Mouse (Mus musculus) left cerebral cortex, adult 11 months (tissue): ENCODE measurements around the gene Yars2.
"Not testable (repeated sequence)": the region's sequence is repeated elsewhere in the genome, so short reads cannot be mapped to it uniquely, and the experiment has no call there.

Experiments used
- DNase-seq: peaks from one replicate; pipeline ENCODE4 v3.0.0; 2022; ENCODE audit warnings: low spot score

The Yars2 gene

GRCm38 (mm10) chr16:16302369-16303137, at the start of gene Yars2:
Yars2 (plus strand) TSS chr16:16302965.
- peak; percentile 89 for DNase-seq

DNA sequence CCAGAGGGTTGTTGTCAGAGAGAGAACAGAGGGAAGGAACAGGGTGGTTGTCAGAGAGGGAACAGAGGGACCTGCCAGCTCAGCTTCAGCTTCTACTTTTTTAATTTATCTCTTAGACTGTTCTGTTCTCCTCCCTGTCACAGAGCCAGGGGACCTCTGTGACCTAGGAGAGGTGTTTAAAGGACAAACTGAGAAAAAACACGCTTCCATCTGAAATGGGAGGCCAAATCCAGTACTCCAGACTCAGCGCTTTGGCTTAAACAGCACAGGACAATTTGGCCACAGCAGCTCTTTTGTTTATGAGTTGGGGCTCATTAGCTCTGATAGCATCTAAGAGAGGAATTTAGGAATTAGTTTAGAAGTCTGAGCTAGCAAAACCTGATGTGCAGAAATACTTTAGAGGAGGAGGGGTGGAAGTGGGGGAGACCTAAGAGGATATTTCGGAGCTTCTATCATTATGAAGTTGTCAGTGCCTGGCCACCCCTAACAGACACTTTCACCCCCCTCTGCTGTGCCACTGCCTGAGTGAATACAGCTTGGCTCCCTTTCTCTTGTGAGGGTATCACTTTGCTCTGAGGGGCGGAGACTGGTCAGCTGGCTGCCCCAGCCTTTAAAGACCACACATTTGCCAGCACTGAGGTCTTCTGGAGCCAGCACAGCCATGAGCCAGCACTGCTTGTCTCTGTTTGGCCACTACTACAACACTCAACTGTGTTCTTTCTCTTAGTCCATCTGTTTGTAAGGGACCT, 49.3 kb upstream of the Yars2 start:
- no peak for DNase-seq

GRCm38 (mm10) chr16:16255217-16255616, 47.5 kb upstream of the Yars2 start:
- DNase-seq: no peak

DNA sequence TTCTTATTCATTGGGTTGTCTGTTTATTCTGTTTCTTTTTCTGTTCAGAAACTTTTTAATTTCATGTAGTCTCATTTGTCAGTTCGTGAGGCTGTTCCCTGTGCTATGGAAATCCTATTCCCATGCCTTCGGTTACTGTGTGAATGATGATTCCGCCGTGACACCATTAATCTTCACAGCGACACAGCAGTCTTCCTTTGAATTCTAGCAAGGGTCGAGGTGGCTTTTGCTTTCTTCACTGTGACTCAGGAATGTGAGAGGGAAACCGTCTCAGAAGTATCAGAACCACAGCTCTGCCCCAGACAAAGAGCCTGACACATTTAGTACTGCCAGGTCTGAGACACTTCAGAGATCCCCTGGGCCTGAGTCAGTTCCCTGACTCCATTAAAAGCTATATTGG, 46.9 kb upstream of the Yars2 start:
- DNase-seq: no peak

DNA sequence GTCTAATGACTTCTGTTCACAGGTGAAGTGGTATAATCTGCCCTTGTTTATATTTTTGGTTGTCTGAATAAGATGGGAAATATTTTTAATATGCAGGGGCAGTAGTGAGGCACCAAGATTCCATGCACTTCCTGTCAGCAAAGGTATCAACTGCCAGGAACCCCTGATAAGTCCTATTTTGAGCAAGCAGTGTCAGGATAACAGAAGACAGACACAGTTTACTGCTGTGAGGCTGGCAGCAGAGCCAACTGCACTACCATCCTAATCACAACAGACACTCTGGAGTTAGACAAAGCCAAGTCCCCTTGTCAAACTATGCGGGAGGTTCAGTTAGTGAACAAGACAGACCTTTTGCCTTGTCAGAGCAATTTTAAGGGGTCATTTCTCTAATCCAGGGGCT, 46.1 kb upstream of the Yars2 start:
- DNase-seq: no peak

DNA sequence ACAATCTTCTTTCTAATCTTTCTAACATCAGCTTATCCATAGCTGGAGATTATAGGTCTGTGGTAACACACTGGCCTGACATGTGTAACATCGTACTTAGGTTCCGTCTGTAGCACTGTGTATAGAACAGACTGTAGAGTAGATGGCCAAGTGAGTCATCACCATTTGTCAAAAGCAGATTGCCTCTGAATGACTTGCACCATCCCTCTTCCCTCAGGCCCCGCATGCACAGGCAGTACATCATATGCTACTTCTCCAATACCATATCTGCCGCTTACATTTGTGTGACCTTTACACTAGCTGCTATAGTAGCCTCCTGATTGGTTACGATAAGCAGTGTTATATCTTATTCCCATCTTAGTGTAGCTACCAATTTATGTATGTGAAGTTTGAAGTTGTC, 41.9 kb upstream of the Yars2 start:
- DNase-seq: no peak

- no peak for DNase-seq
Observed at GRCm38 (mm10) chr16:16261481-16261880, 41.3 kb upstream of the Yars2 start.

- no peak for DNase-seq
Observed at GRCm38 (mm10) chr16:16262436-16262835, 40.3 kb upstream of the Yars2 start.

- DNase-seq: no peak
Observed at GRCm38 (mm10) chr16:16272978-16273377, 29.8 kb upstream of the Yars2 start.

GRCm38 (mm10) chr16:16273752-16274151, 29.0 kb upstream of the Yars2 start:
- no peak for DNase-seq

DNA sequence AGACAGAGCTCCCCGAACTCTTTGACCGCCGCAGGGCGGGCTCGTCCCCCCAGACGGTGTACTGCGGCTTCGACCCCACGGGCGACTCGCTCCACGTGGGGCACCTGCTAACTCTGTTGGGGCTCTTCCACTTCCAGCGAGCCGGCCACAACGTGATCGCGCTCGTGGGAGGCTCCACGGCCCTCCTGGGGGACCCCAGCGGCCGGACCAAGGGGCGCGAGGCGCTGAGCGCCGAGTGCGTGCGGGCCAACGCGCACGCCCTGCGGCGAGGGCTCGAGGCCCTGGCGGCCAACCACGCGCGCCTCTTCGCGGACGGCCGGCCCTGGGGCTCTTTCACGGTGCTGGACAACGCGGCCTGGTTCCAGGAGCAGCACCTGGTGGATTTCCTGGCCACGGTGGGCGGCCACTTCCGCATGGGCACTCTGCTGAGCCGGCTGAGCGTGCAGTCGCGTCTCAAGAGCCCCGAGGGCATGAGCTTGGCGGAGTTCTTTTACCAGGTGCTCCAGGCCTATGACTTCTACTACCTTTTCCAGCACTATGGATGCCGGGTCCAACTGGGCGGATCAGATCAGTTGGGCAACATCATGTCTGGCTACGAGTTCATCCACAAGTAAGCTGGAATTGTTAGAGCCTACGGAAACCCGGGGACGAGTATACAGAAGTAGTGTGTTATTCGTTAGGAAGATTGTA, 518 bp downstream of the Yars2 start:
- no peak for DNase-seq

- DNase-seq: no peak
Observed at GRCm38 (mm10) chr16:16303888-16304287, 1.1 kb downstream of the Yars2 start.

- DNase-seq: no peak
Observed at GRCm38 (mm10) chr16:16311319-16311718, 8.6 kb downstream of the Yars2 start.

DNA sequence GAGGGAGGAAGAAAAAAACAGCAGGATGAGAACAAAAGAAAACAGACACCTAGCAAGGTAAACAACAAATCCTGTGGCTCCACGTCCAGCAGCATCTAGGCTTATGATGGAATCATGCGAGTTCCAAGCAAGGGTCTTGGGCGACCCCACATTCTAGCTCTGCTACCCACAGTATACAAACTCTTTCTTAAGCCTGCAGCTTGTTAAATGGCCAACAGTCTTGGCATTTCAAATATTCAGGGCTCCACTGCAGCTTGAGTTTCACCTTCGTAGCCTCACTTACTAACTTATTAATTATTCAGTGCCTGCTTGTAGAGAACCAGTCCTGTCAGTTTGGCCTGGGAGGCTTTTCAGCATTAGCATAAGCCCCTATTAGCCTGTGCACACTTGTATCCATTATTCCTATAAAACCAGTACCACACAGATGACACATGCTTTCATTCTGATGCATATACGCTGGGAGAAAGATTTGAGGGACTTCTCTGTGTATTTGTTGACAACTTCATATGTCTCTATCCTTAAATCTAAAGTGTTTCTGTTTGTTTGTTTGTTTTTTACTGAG, 23.1 kb downstream of the Yars2 start:
- no peak for DNase-seq

DNA sequence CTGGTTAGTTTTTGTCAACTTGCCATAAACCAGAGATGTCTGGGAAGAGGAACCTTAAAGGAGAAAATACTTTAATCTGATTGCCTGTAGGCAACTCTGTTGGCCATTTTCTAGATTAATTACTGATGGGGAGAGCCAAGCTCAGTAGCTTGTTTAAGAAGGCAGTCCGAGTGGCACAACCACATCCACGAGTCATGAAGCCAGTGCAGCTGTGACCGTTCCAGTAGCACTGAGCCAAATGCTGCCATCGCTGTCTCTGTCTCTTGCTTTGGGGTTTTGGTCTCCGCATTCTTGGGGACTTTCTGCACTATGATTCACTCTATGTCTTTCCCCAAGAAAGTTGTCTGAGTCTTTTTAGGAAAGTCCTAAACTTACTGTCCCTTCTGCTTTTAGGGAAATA, 43.7 kb downstream of the Yars2 start:
- no peak for DNase-seq

GRCm38 (mm10) chr16:16357908-16358307, 55.1 kb downstream of the Yars2 start:
- no peak for DNase-seq

GRCm38 (mm10) chr16:16358481-16359100, 55.8 kb downstream of the Yars2 start, which contains the start of gene Dnm1l:
Dnm1l (minus strand) TSS chr16:16358959.
- DNase-seq: peak; percentile 85

DNA sequence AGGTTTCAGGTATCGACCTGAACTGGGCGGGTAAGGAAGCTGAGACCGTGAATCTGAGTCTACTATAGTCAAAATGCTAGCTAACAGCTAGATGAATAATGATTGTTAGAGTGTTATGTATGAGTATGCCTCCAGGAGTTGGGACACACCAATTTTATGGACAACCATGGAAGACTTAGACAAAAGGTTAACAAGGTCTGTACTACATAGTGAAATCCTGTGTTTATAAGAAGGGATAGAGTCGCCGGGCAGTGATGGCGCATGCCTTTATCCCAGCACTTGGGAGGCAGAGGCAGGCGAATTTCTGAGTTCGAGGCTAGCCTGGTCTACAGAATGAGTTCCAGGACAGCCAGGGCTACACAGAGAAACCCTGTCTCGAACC, 56.3 kb downstream of the Yars2 start:
- DNase-seq: not testable (repeated sequence)
